Mouse (Mus musculus) MEL (cell line): ENCODE data around the gene Scrn3. TPM values are rescaled to one million over a fixed set of nuclear protein-coding genes. Genes with fewer than 3 reads are reported as not detected.

Experiments
- DNase-seq: peaks from one replicate; pipeline ENCODE4 v3.0.0; 2011; ENCODE audit warnings: low read depth, low spot score
- H3K27ac ChIP-seq: 2 replicates; pipeline ENCODE4 v1.5.1; 2012; ENCODE audit warnings: low read depth, mild to moderate bottlenecking, control low read depth, low read length, moderate library complexity; ENCODE audit not compliant: control insufficient read depth
- H3K27me3 ChIP-seq, 2 experiments: fragments of 150-350 bp in 1 of 2; sonication (generic) in 1 of 2; 2 replicates each; pipeline ENCODE4 v1.6.1; 2012; ENCODE audit warnings: low read length in 2 of 2, mild to moderate bottlenecking in 2 of 2, improper control_type of control experiment in 1 of 2, moderate library complexity in 1 of 2; ENCODE audit not compliant: insufficient read depth in 2 of 2, control insufficient read depth in 1 of 2
- H3K36me3 ChIP-seq, 2 experiments: 2 replicates each; pipeline ENCODE4 v1.6.1; 2012 to 2014; ENCODE audit warnings: low read length in 2 of 2, improper control_type of control experiment in 1 of 2, inconsistent platforms in 1 of 2, mild to moderate bottlenecking in 1 of 2; ENCODE audit not compliant: insufficient read depth in 2 of 2, control insufficient read depth in 1 of 2
- H3K4me1 ChIP-seq, 2 experiments: fragments of 150-350 bp in 1 of 2; sonication (generic) in 1 of 2; 2 replicates each; pipeline ENCODE4 v1.6.1; 2012; ENCODE audit warnings: low read length in 2 of 2, improper control_type of control experiment in 1 of 2, mild to moderate bottlenecking in 1 of 2; ENCODE audit not compliant: insufficient read depth in 2 of 2, control insufficient read depth in 1 of 2
- H3K4me3 ChIP-seq, 2 experiments: fragments of 150-350 bp in 1 of 2; sonication (generic) in 1 of 2; 2 replicates each; pipeline ENCODE4 v1.5.1; 2012; ENCODE audit warnings: low read depth in 2 of 2, low read length in 2 of 2, mild to moderate bottlenecking in 2 of 2, moderate library complexity in 2 of 2, control low read depth in 1 of 2, improper control_type of control experiment in 1 of 2; ENCODE audit not compliant: control insufficient read depth in 1 of 2, insufficient read depth in 1 of 2
- H3K79me2 ChIP-seq: 2 replicates; pipeline ENCODE4 v1.6.1; 2012; ENCODE audit warnings: mild to moderate bottlenecking, low read length, moderate library complexity; ENCODE audit not compliant: control insufficient read depth, poor library complexity, insufficient read depth
- H3K9ac ChIP-seq: 2 replicates; pipeline ENCODE4 v1.6.1; 2012; ENCODE audit warnings: low read depth, mild to moderate bottlenecking, control low read depth, low read length, moderate library complexity; ENCODE audit not compliant: control insufficient read depth, poor library complexity, severe bottlenecking
- H3K9me3 ChIP-seq: fragments of 150-350 bp; sonication (generic); replicated peaks from 2 replicates; pipeline ENCODE4 v1.6.1; 2012; ENCODE audit warnings: mild to moderate bottlenecking, low read length, improper control_type of control experiment, moderate library complexity; ENCODE audit not compliant: insufficient read depth
- CHD2 ChIP-seq: IDR thresholded peaks from 2 replicates; pipeline ENCODE4 v1.6.1; 2011; ENCODE audit warnings: low read length, improper control_type of control experiment
- CTCF ChIP-seq, 3 experiments: IDR thresholded peaks in 2 of 3; conservative IDR thresholded peaks in 1 of 3; 2 replicates each; pipeline ENCODE4 v1.5.1; 2011 to 2012; ENCODE audit warnings: low read length in 3 of 3, low read depth in 2 of 3, mild to moderate bottlenecking in 2 of 3, improper control_type of control experiment in 1 of 3, inconsistent platforms in 1 of 3, mixed read lengths in 1 of 3, moderate library complexity in 1 of 3; ENCODE audit not compliant: control insufficient read depth in 1 of 3, insufficient read depth in 1 of 3, poor library complexity in 1 of 3, severe bottlenecking in 1 of 3
- E2F4 ChIP-seq: IDR thresholded peaks from 2 replicates; pipeline ENCODE4 v1.6.1; 2011; ENCODE audit warnings: low read depth, low read length, improper control_type of control experiment, borderline replicate concordance
- EP300 ChIP-seq, 2 experiments: IDR thresholded peaks; 2 replicates each; pipeline ENCODE4 v1.6.1; 2011; ENCODE audit warnings: improper control_type of control experiment in 2 of 2, low read length in 2 of 2, low read depth in 1 of 2, mild to moderate bottlenecking in 1 of 2
- ETS1 ChIP-seq: IDR thresholded peaks from 2 replicates; pipeline ENCODE4 v1.6.1; 2012; ENCODE audit warnings: low read depth, mild to moderate bottlenecking, inconsistent platforms, low read length, improper control_type of control experiment, moderate library complexity
- HCFC1 ChIP-seq: IDR thresholded peaks from 2 replicates; pipeline ENCODE4 v1.6.1; 2012; ENCODE audit warnings: low read depth, mild to moderate bottlenecking, inconsistent platforms, low read length, improper control_type of control experiment, moderate library complexity
- KAT2A ChIP-seq: conservative IDR thresholded peaks from 2 replicates; pipeline ENCODE4 v1.6.1; 2012; ENCODE audit warnings: low read depth, low read length, improper control_type of control experiment, inconsistent platforms
- MAX ChIP-seq: IDR thresholded peaks from 2 replicates; pipeline ENCODE4 v1.6.1; 2011; ENCODE audit warnings: low read length, improper control_type of control experiment
- MEF2A ChIP-seq: IDR thresholded peaks from 2 replicates; pipeline ENCODE4 v1.6.1; 2014; ENCODE audit warnings: low read depth, mild to moderate bottlenecking, inconsistent platforms, low read length, improper control_type of control experiment; ENCODE audit not compliant: poor library complexity, insufficient replicate concordance, severe bottlenecking; ENCODE audit errors: extremely low read depth
- MYB ChIP-seq: IDR thresholded peaks from 2 replicates; pipeline ENCODE4 v1.6.1; 2011; ENCODE audit warnings: mild to moderate bottlenecking, low read depth, low read length, improper control_type of control experiment
- MYC ChIP-seq: IDR thresholded peaks from 2 replicates; pipeline ENCODE4 v1.6.1; 2011; ENCODE audit warnings: low read depth, mild to moderate bottlenecking, low read length, improper control_type of control experiment, moderate library complexity
- NELFE ChIP-seq: IDR thresholded peaks from 2 replicates; pipeline ENCODE4 v1.6.1; 2011; ENCODE audit warnings: low read depth, low read length, improper control_type of control experiment
- NRF1 ChIP-seq: IDR thresholded peaks from 2 replicates; pipeline ENCODE4 v1.6.1; 2014; ENCODE audit warnings: low read depth, mild to moderate bottlenecking, inconsistent platforms, low read length, improper control_type of control experiment, moderate library complexity; ENCODE audit not compliant: poor library complexity, insufficient read depth, severe bottlenecking
- POLR2A ChIP-seq, 2 experiments: IDR thresholded peaks; 2 replicates each; pipeline ENCODE4 v1.6.1; 2011 to 2012; ENCODE audit warnings: low read length in 2 of 2, mild to moderate bottlenecking in 2 of 2, control low read depth in 1 of 2, improper control_type of control experiment in 1 of 2, low read depth in 1 of 2, moderate library complexity in 1 of 2; ENCODE audit not compliant: control insufficient read depth in 1 of 2, insufficient read depth in 1 of 2, poor library complexity in 1 of 2
- POLR2AphosphoS2 ChIP-seq: IDR thresholded peaks from 2 replicates; pipeline ENCODE4 v1.6.1; 2011; ENCODE audit warnings: low read length, improper control_type of control experiment
- POLR2AphosphoS5 ChIP-seq: IDR thresholded peaks from 2 replicates; pipeline ENCODE4 v1.6.1; 2012; ENCODE audit warnings: low read depth, borderline replicate concordance, mild to moderate bottlenecking, inconsistent platforms, low read length, moderate library complexity, mixed read lengths
- RCOR1 ChIP-seq: IDR thresholded peaks from 2 replicates; pipeline ENCODE4 v1.6.1; 2012; ENCODE audit warnings: low read depth, mild to moderate bottlenecking, inconsistent platforms, low read length, improper control_type of control experiment
- SIN3A ChIP-seq: IDR thresholded peaks from 2 replicates; pipeline ENCODE4 v1.6.1; 2012; ENCODE audit warnings: low read length, improper control_type of control experiment, inconsistent platforms
- SMC3 ChIP-seq: IDR thresholded peaks from 2 replicates; pipeline ENCODE4 v1.6.1; 2011; ENCODE audit warnings: low read depth, low read length, improper control_type of control experiment
- TAL1 ChIP-seq: IDR thresholded peaks from 2 replicates; pipeline ENCODE4 v1.6.1; 2012; ENCODE audit warnings: mild to moderate bottlenecking, inconsistent platforms, low read length, moderate library complexity, mixed read lengths
- TCF12 ChIP-seq: IDR thresholded peaks from 2 replicates; pipeline ENCODE4 v1.6.1; 2014; ENCODE audit warnings: low read depth, mild to moderate bottlenecking, inconsistent platforms, low read length, improper control_type of control experiment, moderate library complexity
- USF2 ChIP-seq, 2 experiments: IDR thresholded peaks; 2 replicates each; pipeline ENCODE4 v1.6.1; 2011 to 2012; ENCODE audit warnings: improper control_type of control experiment in 2 of 2, low read length in 2 of 2, borderline replicate concordance in 1 of 2, inconsistent platforms in 1 of 2, low read depth in 1 of 2, mild to moderate bottlenecking in 1 of 2; ENCODE audit not compliant: insufficient read depth in 1 of 2
- ZC3H11A ChIP-seq: IDR thresholded peaks from 2 replicates; pipeline ENCODE4 v1.6.1; 2012; ENCODE audit warnings: low read depth, mild to moderate bottlenecking, inconsistent platforms, low read length, improper control_type of control experiment
- ZKSCAN1 ChIP-seq: IDR thresholded peaks from 2 replicates; pipeline ENCODE4 v1.6.1; 2012; ENCODE audit warnings: low read depth, mild to moderate bottlenecking, inconsistent platforms, low read length, improper control_type of control experiment, moderate library complexity
- ZMIZ1 ChIP-seq: IDR thresholded peaks from 2 replicates; pipeline ENCODE4 v1.6.1; 2012; ENCODE audit warnings: low read depth, mild to moderate bottlenecking, inconsistent platforms, low read length, improper control_type of control experiment, moderate library complexity
- ZNF384 ChIP-seq: IDR thresholded peaks from 2 replicates; pipeline ENCODE4 v1.6.1; 2012; ENCODE audit warnings: low read depth, mild to moderate bottlenecking, inconsistent platforms, low read length, improper control_type of control experiment
- polyA plus RNA-seq, 2 experiments: library from polyadenylated mRNA; stranded (reverse) in 1 of 2; unstranded in 1 of 2; fragments of >175 nt in 1 of 2; fragments of >200 nt in 1 of 2; gene quantifications; 2 replicates each; pipeline versions ENCODE4 v1.2.1 to v1.2.4; 2012; ENCODE audit warnings: low replicate concordance in 2 of 2, low read depth in 1 of 2; ENCODE audit not compliant: insufficient read length in 2 of 2, insufficient read depth in 1 of 2, missing spikeins in 1 of 2
- total RNA-seq: library from RNA; depleted of rRNA; stranded (reverse); fragments of 300-350 nt; gene quantifications from 2 replicates; pipeline ENCODE4 v1.2.3, GENCODE M21; 2012

Scrn3 gene
- total and polyA plus RNA-seq, 3 experiments, result 3.2 to 7.7 TPM; not detected in 1

GRCm38 (mm10) chr2:73325871-73326270, 13.5 kb downstream of the Scrn3 start:
- no peak overlapping the region for H3K27ac ChIP-seq
- no peaks in the 10 kb centered on the region for H3K4me1 ChIP-seq
- H3K36me3 ChIP-seq, result no peaks in the 10 kb centered on the region
- H3K27me3 ChIP-seq, result no peaks in the 10 kb centered on the region
- no peaks in the 10 kb centered on the region for H3K79me2 ChIP-seq
- no peak for TF ChIP-seq POLR2A (IDR thresholded peaks at IDR 0.05; ENCODE audit: control insufficient read depth in 1 of 2, insufficient read depth in 1 of 2, low read depth in 1 of 2, low read length in 2 of 2, poor library complexity in 1 of 2)
- TF ChIP-seq HCFC1, result no peak
- no peak for TF ChIP-seq SMC3
- no peak for TF ChIP-seq KAT2A
- no peak for TF ChIP-seq SIN3A
- TF ChIP-seq ZNF384, result no peak
- no peak for TF ChIP-seq TAL1
- TF ChIP-seq EP300 (IDR thresholded peaks at IDR 0.05; ENCODE audit: low read depth in 1 of 2, low read length in 2 of 2), result no peak
- TF ChIP-seq MAX, result no peak
- no peak for TF ChIP-seq MYB
- no peak for TF ChIP-seq MEF2A
- H3K9ac ChIP-seq, result no peak overlapping the region
- DNase-seq, result no peak
- no peak overlapping the region for H3K4me3 ChIP-seq
- no peaks in the 10 kb centered on the region for H3K9me3 ChIP-seq

GRCm38 (mm10) chr2:73335949-73336348, 23.5 kb downstream of the Scrn3 start:
- Histone ChIP-seq H3K9ac (no peak overlapping the region), H3K36me3 (no peaks in the 10 kb centered on the region), H3K79me2 (no peaks in the 10 kb centered on the region), H3K27ac (no peak overlapping the region), H3K4me1 (no peaks in the 10 kb centered on the region), H3K9me3 (no peaks in the 10 kb centered on the region), H3K27me3 (no peaks in the 10 kb centered on the region), H3K4me3 (no peak overlapping the region)
- TF ChIP-seq ZKSCAN1 (no peak), USF2 (IDR thresholded peaks at IDR 0.05; ENCODE audit: borderline replicate concordance in 1 of 2, insufficient read depth in 1 of 2, low read depth in 1 of 2, low read length in 2 of 2) (no peak), E2F4 (no peak), TAL1 (no peak), TCF12 (no peak), ZC3H11A (no peak), POLR2A (IDR thresholded peaks at IDR 0.05; ENCODE audit: control insufficient read depth in 1 of 2, insufficient read depth in 1 of 2, low read depth in 1 of 2, low read length in 2 of 2, poor library complexity in 1 of 2) (no peak), POLR2AphosphoS5 (no peak), ZMIZ1 (no peak), POLR2AphosphoS2 (no peak), ETS1 (no peak), NELFE (no peak), RCOR1 (no peak), CHD2 (no peak), NRF1 (no peak), CTCF (IDR thresholded peaks at IDR 0.05 in 2 of 3, conservative IDR thresholded peaks at IDR 0.05 in 1 of 3; ENCODE audit: control insufficient read depth in 1 of 3, insufficient read depth in 1 of 3, low read depth in 2 of 3, low read length in 3 of 3, poor library complexity in 1 of 3, severe bottlenecking in 1 of 3) (no peak), MYC (no peak), KAT2A (no peak)
- no peak for DNase-seq
